Mouse (Mus musculus): ENCODE results near the gene Spats2. TPM values are rescaled to one million over a fixed set of nuclear protein-coding genes. Genes with fewer than 3 reads are reported as not detected.
"Not testable (repeated sequence)": the region's sequence is repeated elsewhere in the genome, so short reads cannot be mapped to it uniquely, and the experiment has no call there.

Gene Spats2
- total RNA-seq (2014; rRNA removed): 28.9 and 29.6 TPM in 2 replicates
- polyA plus RNA-seq (2015; fragmentation: Nextera tagmentation; extraction: Ambion mirVana): 21.8 and 24.4 TPM in 2 replicates

- H3K27ac ChIP-seq (ENCODE audit: low read depth, low read length): peak within 1 kb of the TSS; percentile 92
Observed at GRCm38 (mm10) chr15:99125711-99126080, at the start of gene Spats2. Spats2 (plus strand) TSS chr15:99125916.

GRCm38 (mm10) chr15:99076011-99076410, 49.7 kb upstream of the Spats2 start:
- H3K36me3 ChIP-seq (ENCODE audit: insufficient read depth); H3K4me2 ChIP-seq (ENCODE audit: low read depth); H3K27me3 ChIP-seq (ENCODE audit: insufficient read depth, low read length); H3K9me3 ChIP-seq (ENCODE audit: low read length); ATAC-seq; H3K9ac ChIP-seq; H3K27ac ChIP-seq (ENCODE audit: low read depth, low read length); H3K4me3 ChIP-seq (ENCODE audit: low read depth, low read length): not testable (repeated sequence)
- peak; percentile 62 for DNase-seq
- WGBS: 100% methylated on average over 3 of the region's 3 CpGs
- peaks cover 11% of the 10 kb centered on the region; the same call in 1 of the 2 replicates for H3K4me1 ChIP-seq (ENCODE audit: insufficient read depth)

More at GRCm38 (mm10) chr15:99125711-99126080, at the start of gene Spats2:
- WGBS: 1% methylated on average over 12 of the region's 12 CpGs
- H3K27me3 ChIP-seq (ENCODE audit: insufficient read depth, low read length): no peaks in the 10 kb centered on the region
- DNase-seq (no peak), ATAC-seq (no peak)
- peak within 1 kb of the TSS; percentile 88 for H3K4me3 ChIP-seq (ENCODE audit: low read depth, low read length)
- no peak for TF ChIP-seq CTCF (IDR thresholded peaks at IDR 0.05; ENCODE audit: low read depth)
- peak within 1 kb of the TSS; percentile 87 for H3K9ac ChIP-seq
- H3K36me3 ChIP-seq (ENCODE audit: insufficient read depth): no peaks in the 10 kb centered on the region
- peaks cover 11% of the 10 kb centered on the region for H3K4me1 ChIP-seq (ENCODE audit: insufficient read depth)
- H3K4me2 ChIP-seq (ENCODE audit: low read depth): peak within 1 kb of the TSS; percentile 90
- H3K9me3 ChIP-seq (ENCODE audit: low read length): no peaks in the 10 kb centered on the region

- Histone ChIP-seq H3K4me3 (ENCODE audit: low read depth, low read length) (no peak overlapping the region), H3K9ac (no peak overlapping the region), H3K4me1 (ENCODE audit: insufficient read depth) (peaks cover 11% of the 10 kb centered on the region; the same call in 1 of the 2 replicates), H3K9me3 (ENCODE audit: low read length) (no peaks in the 10 kb centered on the region), H3K36me3 (ENCODE audit: insufficient read depth) (no peaks in the 10 kb centered on the region), H3K4me2 (ENCODE audit: low read depth) (no peak overlapping the region), H3K27ac (ENCODE audit: low read depth, low read length) (no peak overlapping the region), H3K27me3 (ENCODE audit: insufficient read depth, low read length) (no peaks in the 10 kb centered on the region)
- ATAC-seq (no peak), DNase-seq (no peak)
- no peak for TF ChIP-seq CTCF (IDR thresholded peaks at IDR 0.05; ENCODE audit: low read depth)
- 83% methylated on average over 15 of the region's 15 CpGs for WGBS
Observed at GRCm38 (mm10) chr15:99078181-99078910, 47.4 kb upstream of the Spats2 start.

- DNase-seq: no peak
- Histone ChIP-seq H3K4me2 (ENCODE audit: low read depth) (no peak overlapping the region), H3K4me1 (ENCODE audit: insufficient read depth) (0 out of 2 replicates have a peak, but pooled peaks cover 6% of the 10 kb centered on the region), H3K4me3 (ENCODE audit: low read depth, low read length) (no peak overlapping the region), H3K36me3 (ENCODE audit: insufficient read depth) (no peaks in the 10 kb centered on the region), H3K9me3 (ENCODE audit: low read length) (no peaks in the 10 kb centered on the region), H3K27me3 (ENCODE audit: insufficient read depth, low read length) (peaks cover 14% of the 10 kb centered on the region; the same call in 1 of the 2 replicates), H3K27ac (ENCODE audit: low read depth, low read length) (no peak overlapping the region), H3K9ac (no peak overlapping the region)
- TF ChIP-seq CTCF (IDR thresholded peaks at IDR 0.05; ENCODE audit: low read depth): peak; percentile 24; the same call in 1 of the 2 replicates
- ATAC-seq: no peak
- 89% methylated on average over 3 of the region's 3 CpGs for WGBS
Observed at GRCm38 (mm10) chr15:99079804-99080203, 45.9 kb upstream of the Spats2 start.

- Histone ChIP-seq H3K9ac (no peak overlapping the region), H3K4me2 (ENCODE audit: low read depth) (no peak overlapping the region), H3K27me3 (ENCODE audit: insufficient read depth, low read length) (peaks cover 38% of the 10 kb centered on the region), H3K4me3 (ENCODE audit: low read depth, low read length) (no peak overlapping the region), H3K9me3 (ENCODE audit: low read length) (no peaks in the 10 kb centered on the region), H3K4me1 (ENCODE audit: insufficient read depth) (no peaks in the 10 kb centered on the region), H3K36me3 (ENCODE audit: insufficient read depth) (no peaks in the 10 kb centered on the region), H3K27ac (ENCODE audit: low read depth, low read length) (no peak overlapping the region)
- TF ChIP-seq CTCF (IDR thresholded peaks at IDR 0.05; ENCODE audit: low read depth): no peak
- no peak for DNase-seq
- no peak for ATAC-seq
- WGBS: 93% methylated on average over 12 of the region's 12 CpGs
Observed at GRCm38 (mm10) chr15:99082322-99082721, 43.4 kb upstream of the Spats2 start.

GRCm38 (mm10) chr15:99082840-99083239, 42.9 kb upstream of the Spats2 start:
- 92% methylated on average over 16 of the region's 16 CpGs for WGBS

GRCm38 (mm10) chr15:99083258-99083657, 42.5 kb upstream of the Spats2 start:
- peak; percentile 73 for DNase-seq

More at GRCm38 (mm10) chr15:99082840-99083239, 42.9 kb upstream of the Spats2 start:
- TF ChIP-seq CTCF (IDR thresholded peaks at IDR 0.05; ENCODE audit: low read depth): no peak
- Histone ChIP-seq H3K4me2 (ENCODE audit: low read depth) (no peak overlapping the region), H3K36me3 (ENCODE audit: insufficient read depth) (no peaks in the 10 kb centered on the region), H3K4me3 (ENCODE audit: low read depth, low read length) (no peak overlapping the region), H3K27ac (ENCODE audit: low read depth, low read length) (no peak overlapping the region), H3K4me1 (ENCODE audit: insufficient read depth) (no peaks in the 10 kb centered on the region), H3K9ac (no peak overlapping the region), H3K27me3 (ENCODE audit: insufficient read depth, low read length) (peaks cover 41% of the 10 kb centered on the region), H3K9me3 (ENCODE audit: low read length) (no peaks in the 10 kb centered on the region)
- DNase-seq (no peak), ATAC-seq (no peak)

More at GRCm38 (mm10) chr15:99083258-99083657, 42.5 kb upstream of the Spats2 start:
- no peak overlapping the region for H3K9ac ChIP-seq
- no peaks in the 10 kb centered on the region for H3K36me3 ChIP-seq (ENCODE audit: insufficient read depth)
- H3K9me3 ChIP-seq (ENCODE audit: low read length): no peaks in the 10 kb centered on the region
- no peaks in the 10 kb centered on the region for H3K4me1 ChIP-seq (ENCODE audit: insufficient read depth)
- H3K4me2 ChIP-seq (ENCODE audit: low read depth): no peak overlapping the region
- no peak; the same call in 1 of the 2 replicates for ATAC-seq
- 68% methylated on average over 9 of the region's 9 CpGs for WGBS
- peak; percentile 72 for TF ChIP-seq CTCF (IDR thresholded peaks at IDR 0.05; ENCODE audit: low read depth)
- H3K27me3 ChIP-seq (ENCODE audit: insufficient read depth, low read length): peaks cover 41% of the 10 kb centered on the region
- H3K4me3 ChIP-seq (ENCODE audit: low read depth, low read length): no peak overlapping the region
- no peak overlapping the region for H3K27ac ChIP-seq (ENCODE audit: low read depth, low read length)
